Mouse (Mus musculus) forebrain, postnatal 0 days (tissue): ENCODE measurements around the gene Esm1. TPM values are rescaled to one million over a fixed set of nuclear protein-coding genes. Genes with fewer than 3 reads are reported as not detected.
"Not testable (repeated sequence)": the region's sequence is repeated elsewhere in the genome, so short reads cannot be mapped to it uniquely, and the experiment has no call there.

Source experiments
- ATAC-seq: fragments of 200-750 bp; cut with Nextera tagmentation; 2 replicates; pipeline ENCODE4 v1.8.0; 2017; ENCODE audit warnings: mild to moderate bottlenecking, moderate library complexity
- DNase-seq: peaks from one replicate; pipeline ENCODE4 v3.0.0-alpha.2; 2015
- H3K27ac ChIP-seq: fragments of 300-500 bp; sonication (generic); 2 replicates; pipeline ENCODE4 v1.5.1; 2014; ENCODE audit warnings: low read depth, mild to moderate bottlenecking, antibody characterized with exemption, low read length, moderate library complexity, mixed read lengths
- H3K27me3 ChIP-seq: fragments of 300-500 bp; sonication (generic); 2 replicates; pipeline ENCODE4 v1.6.1; 2014; ENCODE audit warnings: mild to moderate bottlenecking, low read length, mixed read lengths; ENCODE audit not compliant: insufficient read depth
- H3K36me3 ChIP-seq: fragments of 300-500 bp; sonication (generic); 2 replicates; pipeline ENCODE4 v1.6.1; 2014; ENCODE audit warnings: mild to moderate bottlenecking, moderate library complexity; ENCODE audit not compliant: insufficient read depth
- H3K4me1 ChIP-seq: fragments of 300-500 bp; sonication (generic); 2 replicates; pipeline ENCODE4 v1.6.1; 2014; ENCODE audit warnings: antibody characterized with exemption; ENCODE audit not compliant: insufficient read depth
- H3K4me2 ChIP-seq: fragments of 300-500 bp; sonication (generic); 2 replicates; pipeline ENCODE4 v1.6.1; 2014; ENCODE audit warnings: low read depth, mild to moderate bottlenecking, moderate library complexity
- H3K4me3 ChIP-seq: fragments of 300-500 bp; sonication (generic); 2 replicates; pipeline ENCODE4 v1.5.1; 2014; ENCODE audit warnings: low read depth, low read length, mixed read lengths
- H3K9ac ChIP-seq: fragments of 300-500 bp; sonication (generic); 2 replicates; pipeline ENCODE4 v1.6.1; 2014; ENCODE audit warnings: mild to moderate bottlenecking
- H3K9me3 ChIP-seq: fragments of 300-500 bp; sonication (generic); 2 replicates; pipeline ENCODE4 v1.6.1; 2016; ENCODE audit warnings: low read length
- CTCF ChIP-seq: sonication (generic); IDR thresholded peaks from 2 replicates; pipeline ENCODE4 v1.5.1; 2016; ENCODE audit warnings: antibody characterized with exemption, control low read depth, low read depth
- WGBS: fragments of 180-500 bp; shearing (Covaris S2); extraction: QIAGEN DNeasy Blood & Tissue Kit; methylation state at CpG from one replicate; pipeline ENCODE4 v1.1.7; 2014; 5-methylcytosine and 5-hydroxymethylcytosine counted together
- polyA plus RNA-seq: library from polyadenylated mRNA; unstranded; fragments of >200 nt; fragmentation: Nextera tagmentation; extraction: Ambion mirVana; gene quantifications from 2 replicates; pipeline ENCODE4 v1.2.1, GENCODE M21; 2015
- total RNA-seq: library from RNA; depleted of rRNA; stranded (reverse); fragments of >200 nt; gene quantifications from 2 replicates; pipeline ENCODE4 v1.2.3, GENCODE M21; 2014

Esm1 gene
- total and polyA plus RNA-seq, 2 experiments from 2014 or later: 1.4 to 1.5 TPM

GRCm38 (mm10) chr13:113227076-113227475 lies 17.6 kb downstream of the Esm1 start:
- DNase-seq: no peak
- Histone ChIP-seq H3K27me3 (no peaks in the 10 kb centered on the region), H3K36me3 (no peaks in the 10 kb centered on the region), H3K4me1 (peaks cover 3% of the 10 kb centered on the region; the same call in 1 of the 2 replicates), H3K9me3 (no peaks in the 10 kb centered on the region), H3K4me2 (no peak overlapping the region), H3K4me3 (no peak overlapping the region), H3K27ac (no peak overlapping the region), H3K9ac (no peak overlapping the region)
- ATAC-seq: no peak
- 88% methylated on average over 4 of the region's 4 CpGs for WGBS
- no peak for TF ChIP-seq CTCF

GRCm38 (mm10) chr13:113227666-113228463 lies 18.4 kb downstream of the Esm1 start:
- ATAC-seq (no peak), DNase-seq (no peak)
- TF ChIP-seq CTCF: peak; percentile 24; the same call in 1 of the 2 replicates
- Histone ChIP-seq H3K27me3 (no peaks in the 10 kb centered on the region), H3K27ac (no peak overlapping the region), H3K4me2 (no peak overlapping the region), H3K4me1 (peaks cover 3% of the 10 kb centered on the region; the same call in 1 of the 2 replicates), H3K36me3 (no peaks in the 10 kb centered on the region), H3K9me3 (no peaks in the 10 kb centered on the region), H3K9ac (no peak overlapping the region), H3K4me3 (no peak overlapping the region)
- 87% methylated on average over 17 of the region's 17 CpGs for WGBS

- WGBS: 46% methylated on average over 6 of the region's 6 CpGs
- DNase-seq: no peak
- no peaks in the 10 kb centered on the region for H3K27me3 ChIP-seq
- no peaks in the 10 kb centered on the region for H3K9me3 ChIP-seq
- H3K36me3 ChIP-seq: no peaks in the 10 kb centered on the region
- H3K9ac ChIP-seq: no peak overlapping the region
- no peak overlapping the region for H3K27ac ChIP-seq
- no peak for TF ChIP-seq CTCF
- no peak overlapping the region for H3K4me2 ChIP-seq
- no peak overlapping the region for H3K4me3 ChIP-seq
- no peak for ATAC-seq
- no peaks in the 10 kb centered on the region for H3K4me1 ChIP-seq
These were observed 32.7 kb downstream of the Esm1 start for GRCm38 (mm10) chr13:113242129-113242528.

GRCm38 (mm10) chr13:113245025-113245424 lies 35.6 kb downstream of the Esm1 start:
- Histone ChIP-seq H3K4me2 (no peak overlapping the region), H3K9ac (no peak overlapping the region), H3K9me3 (no peaks in the 10 kb centered on the region), H3K27me3 (no peaks in the 10 kb centered on the region), H3K4me3 (no peak overlapping the region), H3K27ac (no peak overlapping the region), H3K4me1 (no peaks in the 10 kb centered on the region), H3K36me3 (no peaks in the 10 kb centered on the region)
- no peak for TF ChIP-seq CTCF
- 82% methylated on average over 8 of the region's 8 CpGs for WGBS
- DNase-seq: no peak
- ATAC-seq: no peak

- H3K4me1 ChIP-seq, H3K9ac ChIP-seq, DNase-seq, H3K27ac ChIP-seq, H3K9me3 ChIP-seq, H3K27me3 ChIP-seq, H3K36me3 ChIP-seq, ATAC-seq, H3K4me3 ChIP-seq, H3K4me2 ChIP-seq: not testable (repeated sequence)
- WGBS: 86% methylated on average over 7 of the region's 7 CpGs
These were observed 43.1 kb downstream of the Esm1 start for GRCm38 (mm10) chr13:113252580-113252979.

GRCm38 (mm10) chr13:113256766-113257165 lies 47.3 kb downstream of the Esm1 start:
- WGBS: 85% methylated on average over 2 of the region's 2 CpGs
- H3K27me3 ChIP-seq: no peaks in the 10 kb centered on the region

GRCm38 (mm10) chr13:113257190-113257589 lies 47.7 kb downstream of the Esm1 start:
- WGBS: 49% methylated on average over 5 of the region's 5 CpGs

More at GRCm38 (mm10) chr13:113256766-113257165, 47.3 kb downstream of the Esm1 start:
- DNase-seq (no peak), ATAC-seq (no peak)
- Histone ChIP-seq H3K9ac (no peak overlapping the region), H3K4me1 (no peaks in the 10 kb centered on the region), H3K4me3 (no peak overlapping the region), H3K4me2 (no peak overlapping the region), H3K9me3 (no peaks in the 10 kb centered on the region), H3K36me3 (no peaks in the 10 kb centered on the region), H3K27ac (no peak overlapping the region)
- TF ChIP-seq CTCF: no peak

More at GRCm38 (mm10) chr13:113257190-113257589, 47.7 kb downstream of the Esm1 start:
- Histone ChIP-seq H3K4me3 (no peak overlapping the region), H3K36me3 (no peaks in the 10 kb centered on the region), H3K4me2 (no peak overlapping the region), H3K9ac (no peak overlapping the region), H3K27ac (no peak overlapping the region), H3K4me1 (no peaks in the 10 kb centered on the region), H3K9me3 (no peaks in the 10 kb centered on the region), H3K27me3 (no peaks in the 10 kb centered on the region)
- DNase-seq: no peak
- TF ChIP-seq CTCF: peak; percentile 22; the same call in 1 of the 2 replicates
- no peak for ATAC-seq
